Mouse (Mus musculus) stomach, adult 2 months (tissue): ENCODE results near the gene Olfr1154. TPM values are rescaled to one million over a fixed set of nuclear protein-coding genes. Genes with fewer than 3 reads are reported as not detected.

Experiments used
- polyA plus RNA-seq: library from polyadenylated mRNA; depleted of rRNA; stranded (reverse); fragments of >200 nt; gene quantifications from 2 replicates; pipeline ENCODE4 v1.2.3, GENCODE M21; 2012; rRNA removed

The Olfr1154 gene
- polyA plus RNA-seq, result not detected in 2 replicates

DNA sequence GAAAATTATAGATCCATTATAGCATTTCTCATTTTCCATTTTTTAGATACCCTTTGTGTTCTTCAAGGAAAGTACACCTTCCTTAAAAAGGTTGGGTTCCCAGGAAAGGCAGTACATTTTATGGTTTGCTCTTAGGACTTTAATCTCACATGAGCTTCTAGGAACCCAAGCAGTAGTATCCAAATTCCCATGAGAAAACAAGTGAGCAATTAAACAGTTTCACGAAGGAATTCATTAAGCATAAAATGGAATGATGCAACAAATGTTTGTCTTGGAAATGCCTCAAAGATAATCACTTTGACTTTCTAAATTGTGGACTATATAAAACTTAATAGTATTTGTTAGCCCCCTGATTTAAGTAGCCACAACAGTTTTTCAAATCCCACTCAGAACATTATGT lies at the start of gene Olfr1154:
Gene Olfr1154, minus strand, starts transcription at position 101 of the 400 bp plus-strand sequence.

DNA sequence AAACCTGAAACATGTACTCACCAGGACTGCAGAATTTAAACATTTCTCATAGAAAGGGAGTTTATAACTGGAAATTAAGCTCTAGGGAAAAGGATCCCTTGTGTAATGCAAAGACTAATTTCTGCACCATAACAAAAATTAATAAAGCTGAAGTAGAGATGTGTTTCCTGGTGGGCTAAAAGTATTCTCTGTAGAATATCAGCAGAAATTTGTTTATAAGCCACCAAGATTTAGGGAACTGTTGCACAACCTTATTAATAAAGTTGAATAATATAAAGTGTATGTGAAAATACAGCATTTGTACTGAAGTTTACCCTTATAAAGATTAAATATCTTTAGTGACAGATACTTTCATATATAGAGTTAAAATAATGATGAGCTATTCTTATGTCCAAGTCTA lies 48.0 kb upstream of the Olfr1154 start, which contains the start of gene Olfr1156:
Gene Olfr1156, minus strand, starts transcription at position 101 of the 400 bp plus-strand sequence.

DNA sequence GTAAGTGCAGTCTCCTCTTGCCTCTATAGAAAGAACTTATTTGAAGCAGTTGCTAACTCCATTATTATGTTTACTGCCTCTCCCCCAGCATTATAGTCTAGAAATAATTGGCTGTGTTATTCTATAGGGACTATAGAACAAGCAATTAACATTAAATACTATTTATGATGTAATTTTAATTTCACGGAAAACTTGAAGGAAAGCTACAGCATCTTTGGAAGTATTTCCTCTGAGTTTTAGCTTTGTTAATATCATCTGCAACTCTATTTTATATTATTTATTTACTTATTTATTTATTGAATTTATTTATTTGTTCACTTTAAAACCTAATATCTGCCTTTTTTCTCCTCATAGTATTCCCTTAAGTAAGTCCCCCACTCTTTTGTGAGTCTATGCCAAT lies 40.1 kb upstream of the Olfr1154 start, which contains the start of gene Olfr1155:
Gene Olfr1155, minus strand, starts transcription at position 101 of the 400 bp plus-strand sequence.

DNA sequence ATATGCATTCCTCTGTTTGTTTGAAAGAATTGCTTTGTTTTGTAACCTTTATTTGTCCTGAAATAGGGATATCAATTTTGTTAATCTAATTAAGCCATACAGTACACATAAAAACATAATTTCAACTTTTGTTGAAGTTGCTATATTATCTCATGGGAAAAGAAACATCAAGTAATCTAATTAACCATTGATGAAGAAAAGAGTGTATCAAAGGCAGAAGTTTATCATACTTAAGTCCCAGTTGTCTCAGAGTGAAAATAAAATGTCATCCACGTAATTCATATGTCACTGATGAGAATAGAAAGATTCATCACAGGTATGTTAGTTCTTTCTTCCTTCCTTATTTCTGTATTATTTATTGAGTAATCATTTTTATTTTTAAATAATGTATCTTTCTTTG lies 10.3 kb downstream of the Olfr1154 start, which contains the start of gene Olfr1153:
Gene Olfr1153, plus strand, starts transcription at position 301 of the 400 bp plus-strand sequence.

DNA sequence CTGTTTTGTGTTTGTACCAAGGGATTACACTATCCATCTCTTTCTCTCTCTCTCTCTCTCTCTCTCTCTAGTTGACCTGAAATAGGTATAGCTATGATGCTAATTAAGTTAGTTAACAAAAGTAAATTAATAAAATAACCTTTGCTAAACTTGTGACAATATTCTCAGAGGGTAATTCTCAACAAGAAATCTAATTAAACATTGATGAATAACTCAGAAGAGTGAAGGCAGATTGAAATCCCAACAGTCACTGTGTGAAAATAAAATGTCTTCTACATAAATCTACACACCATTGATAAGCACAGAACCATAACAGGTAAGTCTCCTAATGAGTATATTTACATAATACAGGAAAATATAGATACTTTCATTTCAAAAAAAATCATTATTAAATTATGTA lies 38.8 kb downstream of the Olfr1154 start, which contains the start of gene Olfr1152:
Gene Olfr1152, plus strand, starts transcription at position 301 of the 400 bp plus-strand sequence.

DNA sequence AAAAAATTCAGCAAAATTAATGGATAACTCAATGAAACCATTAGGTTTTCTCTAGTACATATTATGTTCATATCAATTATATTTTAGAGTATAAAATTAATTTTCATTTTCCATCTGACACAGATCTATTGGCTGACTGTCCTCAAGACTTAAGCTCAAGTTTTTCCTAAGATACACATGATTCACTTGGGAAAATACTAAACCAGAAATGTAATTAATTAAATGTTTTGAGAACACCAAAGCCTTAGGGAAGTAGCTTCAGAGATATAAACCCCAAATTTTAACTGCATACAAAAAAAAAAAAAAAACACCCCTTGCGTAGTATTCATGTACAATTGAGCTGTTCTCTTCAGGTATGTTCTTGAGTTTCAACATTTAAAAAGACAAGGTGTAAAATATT lies 49.4 kb downstream of the Olfr1154 start, which contains the start of gene Olfr1151:
Gene Olfr1151, plus strand, starts transcription at position 301 of the 400 bp plus-strand sequence.

Other genes starting within 250 kb of the Olfr1154 start
- gene Olfr1134, start 246.7 kb downstream of the Olfr1154 start, polyA plus RNA-seq, result not detected in 2 replicates
- not detected in 2 replicates for gene Olfr1135, start 231.5 kb downstream of the Olfr1154 start, polyA plus RNA-seq
- gene Olfr1136, start 211.2 kb downstream of the Olfr1154 start, polyA plus RNA-seq, result not detected in 2 replicates
- gene Olfr1137, start 192.0 kb downstream of the Olfr1154 start, polyA plus RNA-seq, result not detected in 2 replicates
- gene Olfr1138, start 165.2 kb downstream of the Olfr1154 start, polyA plus RNA-seq, result not detected in 2 replicates
- not detected in 2 replicates for gene Olfr1140, start 161.4 kb downstream of the Olfr1154 start, polyA plus RNA-seq
- gene Olfr1141, start 151.2 kb downstream of the Olfr1154 start, polyA plus RNA-seq, result not detected in 2 replicates
- not detected in 2 replicates for gene Olfr152, start 125.7 kb downstream of the Olfr1154 start, polyA plus RNA-seq
- gene Olfr1143, start 104.6 kb downstream of the Olfr1154 start, polyA plus RNA-seq, result not detected in 2 replicates
- gene Olfr1145, start 95.3 kb downstream of the Olfr1154 start, polyA plus RNA-seq, result not detected in 2 replicates
- gene Olfr1148, start 74.6 kb downstream of the Olfr1154 start, polyA plus RNA-seq, result not detected in 2 replicates
- not detected in 2 replicates for gene Olfr1150-ps1, start 61.2 kb downstream of the Olfr1154 start, polyA plus RNA-seq
- gene Olfr1151, start 49.3 kb downstream of the Olfr1154 start, polyA plus RNA-seq, result not detected in 2 replicates
- gene Olfr1152, start 38.7 kb downstream of the Olfr1154 start, polyA plus RNA-seq, result not detected in 2 replicates
- gene Olfr1153, start 10.2 kb downstream of the Olfr1154 start, polyA plus RNA-seq, result not detected in 2 replicates
- gene Olfr1155, start 40.0 kb upstream of the Olfr1154 start, polyA plus RNA-seq, result not detected in 2 replicates
- gene Olfr1156, start 47.9 kb upstream of the Olfr1154 start, polyA plus RNA-seq, result not detected in 2 replicates
- gene Olfr1157, start 63.1 kb upstream of the Olfr1154 start, polyA plus RNA-seq, result not detected in 2 replicates
- not detected in 2 replicates for gene Olfr74, start 69.5 kb upstream of the Olfr1154 start, polyA plus RNA-seq
- not detected in 2 replicates for gene Olfr1158, start 84.9 kb upstream of the Olfr1154 start, polyA plus RNA-seq
- not detected in 2 replicates for gene Olfr1160, start 103.1 kb upstream of the Olfr1154 start, polyA plus RNA-seq
- not detected in 2 replicates for gene Olfr1161, start 117.6 kb upstream of the Olfr1154 start, polyA plus RNA-seq
- gene Olfr73, start 132.5 kb upstream of the Olfr1154 start, polyA plus RNA-seq, result not detected in 2 replicates
- not detected in 2 replicates for gene Olfr1162, start 146.0 kb upstream of the Olfr1154 start, polyA plus RNA-seq
- gene Olfr1163, start 166.7 kb upstream of the Olfr1154 start, polyA plus RNA-seq, result not detected in 2 replicates
- gene Olfr1164, start 188.8 kb upstream of the Olfr1154 start, polyA plus RNA-seq, result not detected in 2 replicates
- not detected in 2 replicates for gene Olfr1166, start 223.1 kb upstream of the Olfr1154 start, polyA plus RNA-seq